Mouse (Mus musculus) ES-E14 (cell line): ENCODE measurements at regions not wholly inside any gene's neighbourhood (a gene's known extent, or its start where the extent isn't known, plus 50 kb on each side); places are given as distances from the start of the nearest gene placed in this dataset.

Experiments
- HCFC1 ChIP-seq: IDR thresholded peaks from 2 replicates; pipeline ENCODE4 v1.6.1; 2012; ENCODE audit warnings: low read length, inconsistent platforms, borderline replicate concordance; ENCODE audit not compliant: insufficient read depth
- MAFK ChIP-seq: IDR thresholded peaks from 2 replicates; pipeline ENCODE4 v1.6.1; 2014; ENCODE audit warnings: mild to moderate bottlenecking, low read depth, low read length, inconsistent platforms; ENCODE audit not compliant: insufficient read depth
- ZNF384 ChIP-seq: IDR thresholded peaks from 2 replicates; pipeline ENCODE4 v1.6.1; 2012; ENCODE audit warnings: low read depth, low read length, inconsistent platforms

DNA sequence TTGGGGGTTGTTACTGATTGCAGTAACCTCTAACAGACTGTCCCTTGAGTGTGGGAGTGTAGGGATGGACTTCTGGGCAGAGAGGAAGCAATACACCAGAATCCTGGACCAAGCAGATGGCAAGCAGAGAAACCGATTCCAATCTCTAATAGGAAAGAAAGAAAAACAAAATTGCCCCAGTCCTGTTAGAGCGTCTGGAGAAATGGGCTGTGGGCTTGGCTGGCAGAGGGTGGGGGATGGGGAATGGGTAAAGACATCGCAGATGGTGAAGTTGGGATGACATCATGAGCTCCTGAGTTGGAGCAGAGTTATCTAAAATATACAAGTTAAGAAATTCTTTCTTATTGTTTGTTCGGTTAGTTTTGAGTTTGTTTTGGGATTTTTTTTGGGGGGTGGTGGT, 260.5 kb downstream of the Ptpru start:
- TF ChIP-seq HCFC1 = no peak
- no peak for TF ChIP-seq ZNF384
- TF ChIP-seq MAFK = no peak
